Mouse (Mus musculus): ENCODE measurements at regions not wholly inside any gene's neighbourhood (a gene's known extent, or its start where the extent isn't known, plus 50 kb on each side); places are given as distances from the start of the nearest gene placed in this dataset.

GRCm38 (mm10) chr2:48404460-48404859, 409.4 kb upstream of the Acvr2a start:
- ATAC-seq (ENCODE audit: insufficient number of reproducible peaks, low FRiP score, low TSS enrichment), result no peak

- peak; percentile 70; the same call in 1 of the 2 replicates for ATAC-seq (ENCODE audit: insufficient number of reproducible peaks, low FRiP score, low TSS enrichment)
Measured at GRCm38 (mm10) chr2:48407876-48408275, 406.0 kb upstream of the Acvr2a start.

DNA sequence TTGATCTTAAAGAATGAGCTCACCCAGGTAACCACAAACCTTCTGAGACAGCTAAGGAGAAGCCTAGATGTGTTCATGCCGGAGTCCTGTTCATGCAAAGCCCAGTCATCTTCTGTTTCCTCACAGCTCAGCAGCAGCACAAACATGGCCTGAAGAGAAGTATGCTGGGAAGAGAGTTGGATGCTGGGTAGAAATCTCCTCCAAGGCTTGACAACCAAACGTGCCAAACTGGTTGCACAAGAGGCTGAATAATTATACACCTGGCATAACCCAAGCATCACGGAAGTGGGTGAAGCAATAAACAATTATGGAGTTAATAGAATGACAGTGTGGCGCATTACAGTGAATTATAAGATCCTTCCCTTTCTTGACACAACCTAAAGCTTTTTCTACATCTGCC, 404.0 kb upstream of the Acvr2a start:
- no peak for ATAC-seq (ENCODE audit: insufficient number of reproducible peaks, low FRiP score, low TSS enrichment)

DNA sequence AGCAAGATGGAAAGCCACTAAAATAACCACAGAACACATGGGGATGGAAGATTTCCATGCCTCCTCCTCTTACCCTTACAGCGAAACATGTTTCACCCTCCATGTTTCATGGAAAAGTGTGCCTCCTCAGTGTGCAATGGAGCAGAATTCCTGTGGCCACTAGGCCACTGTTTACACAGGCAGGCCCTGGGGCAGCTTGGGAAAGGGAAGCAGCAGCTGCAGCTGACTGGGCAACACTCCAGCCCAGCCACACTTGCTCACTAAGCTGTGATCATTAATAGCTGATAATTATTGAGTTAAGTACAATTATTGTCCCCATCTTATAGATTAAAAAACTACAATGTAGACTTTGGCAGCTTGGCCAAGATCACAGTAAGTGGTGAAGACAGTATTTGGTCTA, 402.5 kb upstream of the Acvr2a start:
- no peak for ATAC-seq (ENCODE audit: insufficient number of reproducible peaks, low FRiP score, low TSS enrichment)

GRCm38 (mm10) chr2:48412683-48413440, 401.0 kb upstream of the Acvr2a start:
- no peak for ATAC-seq (ENCODE audit: insufficient number of reproducible peaks, low FRiP score, low TSS enrichment)

DNA sequence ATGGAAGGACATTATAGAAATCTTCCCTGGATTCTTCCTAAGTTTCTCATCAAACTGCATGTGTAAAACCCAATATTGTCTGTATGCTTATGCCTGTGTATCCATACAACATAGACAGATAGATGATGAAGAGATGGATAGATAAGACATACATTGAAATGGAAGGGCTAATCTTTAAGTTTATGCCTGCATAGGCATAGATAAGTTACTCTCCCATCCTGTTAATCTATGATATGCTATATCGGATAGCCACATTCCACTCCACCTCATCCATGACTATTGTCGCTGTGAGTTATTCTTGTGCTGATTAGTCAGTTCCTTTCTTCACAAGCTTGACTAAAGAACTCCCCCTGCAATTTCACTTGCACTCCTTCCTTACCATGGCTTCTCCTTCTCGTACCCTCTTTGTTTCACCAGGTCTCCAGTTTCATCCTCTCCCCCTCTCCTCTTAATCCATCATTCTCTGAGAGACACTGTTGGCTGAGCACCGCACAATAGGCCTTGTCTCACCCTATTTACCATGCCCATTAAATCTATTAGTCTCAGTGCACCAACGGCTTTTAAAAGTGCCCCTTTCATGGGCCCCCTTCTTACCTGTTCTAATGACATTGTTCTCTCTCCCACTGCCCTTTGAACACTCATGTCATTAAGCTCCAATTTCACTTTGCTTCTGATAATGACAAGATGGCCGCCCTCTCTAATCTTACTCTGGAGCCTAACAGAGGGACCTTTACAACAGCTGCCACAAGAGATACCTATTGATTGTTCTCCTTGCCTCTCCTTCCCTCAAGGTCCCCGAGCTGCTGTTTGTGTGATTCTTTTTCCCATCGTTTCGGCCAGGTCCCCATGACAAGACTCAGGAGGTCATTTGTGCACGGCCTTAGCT, 399.1 kb upstream of the Acvr2a start:
- no peak for ATAC-seq (ENCODE audit: insufficient number of reproducible peaks, low FRiP score, low TSS enrichment)

- no peak for ATAC-seq (ENCODE audit: insufficient number of reproducible peaks, low FRiP score, low TSS enrichment)
Measured at GRCm38 (mm10) chr2:48416207-48416750, 397.6 kb upstream of the Acvr2a start.

DNA sequence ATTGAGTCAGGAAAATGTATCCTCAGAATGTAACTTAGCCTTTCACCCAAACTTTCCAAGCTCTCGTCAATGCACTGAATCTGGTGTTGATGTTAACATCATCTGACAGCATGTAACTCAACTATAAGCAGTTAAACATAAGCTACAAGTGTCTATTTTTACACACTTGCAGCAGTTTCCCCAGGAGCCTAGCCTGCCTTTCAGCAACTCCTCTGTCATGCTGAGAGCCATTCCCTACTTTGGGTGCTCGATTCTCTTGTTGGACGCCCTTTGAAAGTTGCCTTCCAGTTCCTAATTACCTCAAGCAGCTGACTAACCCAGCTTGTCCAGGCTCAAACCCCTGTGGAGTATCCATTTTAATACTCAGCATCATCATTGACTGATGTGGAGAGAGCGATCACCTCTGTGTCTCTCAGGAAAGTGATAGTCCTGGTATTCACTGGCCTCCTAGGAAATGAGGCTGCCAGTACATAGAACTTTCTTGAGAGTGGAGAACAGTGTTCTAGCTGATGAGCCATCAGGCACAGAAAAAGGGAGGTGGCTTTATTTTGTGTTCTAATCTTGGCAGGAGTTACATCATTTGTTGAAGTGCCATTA, 396.8 kb upstream of the Acvr2a start:
- ATAC-seq (ENCODE audit: insufficient number of reproducible peaks, low FRiP score, low TSS enrichment), result no peak; the same call in 1 of the 2 replicates

- ATAC-seq (ENCODE audit: insufficient number of reproducible peaks, low FRiP score, low TSS enrichment), result no peak
Measured at GRCm38 (mm10) chr2:48420791-48421190, 393.1 kb upstream of the Acvr2a start.

DNA sequence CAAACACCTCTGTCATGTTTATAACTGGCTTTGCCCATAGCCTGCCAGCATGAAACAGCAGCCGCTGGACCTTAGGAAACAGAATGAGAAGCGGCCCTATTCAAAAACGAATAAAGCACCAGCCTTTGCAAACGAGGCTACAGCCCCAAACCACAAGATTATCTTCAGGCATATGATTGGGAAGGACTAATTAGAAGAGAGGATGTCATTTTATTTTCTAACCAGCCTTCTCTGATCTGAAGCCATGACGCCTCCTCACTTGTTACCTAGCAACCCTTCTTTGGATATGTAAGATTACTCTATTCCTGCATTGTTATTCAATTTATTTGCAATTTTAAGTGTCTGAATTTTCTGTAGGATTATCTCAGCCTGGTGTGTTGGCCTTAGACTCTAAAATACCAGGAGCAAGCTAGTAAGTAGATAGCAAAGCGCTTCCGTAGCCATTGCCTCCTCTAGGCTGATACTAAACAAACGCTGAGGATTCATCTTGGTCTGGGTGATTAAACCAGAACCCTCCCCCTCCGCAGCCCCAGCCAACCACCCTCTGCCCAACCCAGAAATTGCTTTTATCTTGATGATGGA, 390.0 kb upstream of the Acvr2a start:
- no peak for ATAC-seq (ENCODE audit: insufficient number of reproducible peaks, low FRiP score, low TSS enrichment)

GRCm38 (mm10) chr2:48424562-48424961, 389.3 kb upstream of the Acvr2a start:
- no peak for ATAC-seq (ENCODE audit: insufficient number of reproducible peaks, low FRiP score, low TSS enrichment)

- no peak for ATAC-seq (ENCODE audit: insufficient number of reproducible peaks, low FRiP score, low TSS enrichment)
Measured at GRCm38 (mm10) chr2:48425200-48426090, 388.5 kb upstream of the Acvr2a start.

DNA sequence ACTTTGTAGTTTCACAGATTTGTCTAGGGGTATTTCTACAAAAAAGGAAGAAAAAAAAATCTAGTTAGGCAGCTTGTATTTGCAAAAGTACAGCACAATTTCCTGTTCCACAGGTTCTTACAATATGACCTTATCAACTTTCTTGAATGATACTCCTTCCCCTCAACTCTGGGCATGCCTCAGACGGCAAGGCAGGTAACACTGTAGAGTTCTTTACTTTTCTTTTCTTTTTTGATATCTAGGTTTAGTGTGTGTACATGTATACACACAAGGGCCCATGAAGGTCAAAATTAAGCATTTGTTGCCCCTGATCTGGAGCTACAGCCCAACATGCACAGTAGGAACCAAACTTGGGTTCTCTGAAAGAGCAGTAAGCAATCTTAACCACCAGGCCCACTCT, 381.4 kb upstream of the Acvr2a start:
- no peak for ATAC-seq (ENCODE audit: insufficient number of reproducible peaks, low FRiP score, low TSS enrichment)

DNA sequence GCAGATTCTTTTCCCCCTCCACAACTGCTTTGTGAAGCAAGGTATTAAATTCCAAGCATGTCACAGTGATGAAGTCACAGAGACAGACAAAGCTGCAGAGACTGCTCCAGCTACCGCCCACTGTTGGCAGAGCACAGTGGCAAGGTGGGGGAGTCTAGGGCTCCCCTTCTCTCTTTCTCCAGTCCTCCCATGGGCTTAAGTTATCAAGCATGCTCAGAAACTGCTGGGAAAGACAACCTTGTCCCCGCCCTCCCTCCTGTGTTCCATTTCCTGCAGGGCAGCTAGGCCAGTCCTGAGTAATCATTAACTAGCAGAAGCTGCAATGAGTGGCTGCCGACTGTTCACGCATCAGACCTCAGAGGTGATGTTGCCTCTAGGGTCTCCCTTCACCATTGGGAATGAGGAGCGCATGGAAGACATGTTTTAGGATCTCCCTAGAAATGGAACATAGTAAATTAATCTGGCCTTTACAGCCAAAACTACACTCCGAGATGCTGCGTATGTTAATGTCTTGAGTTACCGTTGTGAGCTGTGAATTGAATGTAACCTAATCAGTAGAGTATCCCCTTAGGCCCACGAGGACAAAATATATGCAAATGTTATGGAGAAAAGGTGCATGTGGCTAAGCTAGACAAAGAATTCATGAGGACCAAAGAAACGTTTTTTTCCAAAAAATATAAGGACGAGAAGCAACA, 372.5 kb upstream of the Acvr2a start:
- no peak for ATAC-seq (ENCODE audit: insufficient number of reproducible peaks, low FRiP score, low TSS enrichment)

DNA sequence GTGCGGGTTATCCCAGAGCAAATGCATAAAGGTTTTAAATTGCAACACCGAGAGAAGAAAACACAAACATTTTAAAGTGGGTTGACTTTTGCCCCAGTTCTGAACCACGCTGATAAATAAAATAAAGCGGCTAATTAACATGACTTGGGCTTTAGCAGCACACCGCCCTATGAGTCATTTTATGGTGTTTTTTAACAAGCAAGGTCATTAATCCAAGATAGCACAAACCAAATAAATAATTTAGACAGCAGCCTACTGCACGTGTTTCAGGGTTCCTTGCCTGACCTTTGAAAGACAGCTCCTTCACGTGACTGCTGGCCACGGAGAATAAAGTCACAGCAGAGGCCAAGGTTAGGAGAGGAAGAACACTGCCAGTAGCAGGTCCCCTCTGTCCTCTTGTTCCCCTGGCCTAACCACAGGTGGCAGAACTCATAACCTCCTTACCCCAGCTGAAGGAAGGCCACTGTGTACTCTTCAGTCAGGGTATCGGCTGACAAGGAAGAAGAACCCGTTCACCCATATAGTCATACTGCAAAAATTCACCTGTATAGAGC, 371.8 kb upstream of the Acvr2a start:
- no peak for ATAC-seq (ENCODE audit: insufficient number of reproducible peaks, low FRiP score, low TSS enrichment)

DNA sequence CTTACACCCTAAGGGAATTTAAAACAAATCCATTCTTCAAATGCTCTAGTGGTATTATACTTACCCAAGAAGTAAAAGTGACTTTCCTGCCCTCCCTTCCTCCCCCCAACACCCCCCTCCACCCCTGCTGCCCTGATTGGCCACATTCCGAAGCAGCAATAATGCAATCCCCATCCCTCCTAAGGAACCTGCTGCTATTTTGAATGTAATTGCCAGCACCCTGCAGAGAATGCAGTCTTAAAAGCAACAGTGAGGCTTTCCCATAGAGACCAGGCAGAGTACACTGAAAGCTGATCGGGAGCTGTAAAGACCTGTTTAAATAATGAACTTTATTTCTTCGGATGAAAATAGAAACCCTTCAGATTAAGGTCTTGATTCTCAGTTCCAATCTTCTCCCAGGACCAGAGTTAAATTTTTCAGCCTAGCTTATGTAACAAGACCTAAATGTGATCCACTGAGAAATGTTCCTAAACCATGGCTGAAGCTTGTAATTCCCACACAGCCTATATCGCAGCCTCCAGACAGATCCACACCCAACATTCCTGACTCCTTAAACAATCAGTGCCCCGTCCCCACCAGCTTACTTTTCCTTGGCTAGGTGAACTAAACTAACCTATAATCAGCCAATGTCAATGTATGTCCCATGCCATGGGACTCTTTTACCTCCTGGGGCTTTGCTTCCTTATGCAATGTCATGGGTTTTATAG, 367.9 kb upstream of the Acvr2a start:
- peak; percentile 38; the same call in 1 of the 2 replicates for ATAC-seq (ENCODE audit: insufficient number of reproducible peaks, low FRiP score, low TSS enrichment)

DNA sequence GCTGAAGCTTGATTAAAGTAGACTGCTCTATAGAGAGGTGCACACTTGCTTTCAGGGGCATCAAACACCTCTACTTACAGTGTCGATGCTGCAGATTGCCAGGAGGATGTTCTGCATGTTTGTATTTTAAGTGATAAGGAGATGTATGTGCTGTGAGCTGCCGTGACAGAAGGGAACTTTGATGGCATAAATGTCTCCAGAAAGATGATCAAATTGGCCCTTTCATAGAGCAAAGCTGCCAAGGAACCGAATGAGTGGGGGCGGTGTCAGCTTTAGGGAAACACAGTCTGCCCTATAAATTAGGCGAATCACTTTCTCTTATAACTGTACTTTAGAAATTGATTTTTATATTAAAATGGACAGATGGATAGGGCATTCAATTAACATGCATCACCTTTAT, 367.3 kb upstream of the Acvr2a start:
- ATAC-seq (ENCODE audit: insufficient number of reproducible peaks, low FRiP score, low TSS enrichment), result no peak

Measured in cerebellum, adult (tissue).